Mouse (Mus musculus) heart, postnatal 0 days (tissue): Measurements from ENCODE around the gene Ccr5. TPM values are rescaled to one million over a fixed set of nuclear protein-coding genes. Genes with fewer than 3 reads are reported as not detected.

Experiments
- ATAC-seq: fragments of 200-750 bp; cut with Nextera tagmentation; 2 replicates; pipeline ENCODE4 v1.8.0; 2017; ENCODE audit warnings: low read depth, moderate number of reproducible peaks, moderate library complexity; ENCODE audit not compliant: insufficient read depth
- DNase-seq: peaks from one replicate; pipeline ENCODE4 v3.0.0-alpha.2; 2016; ENCODE audit warnings: low spot score
- H3K27ac ChIP-seq: fragments of 300-500 bp; sonication (generic); 2 replicates; pipeline ENCODE4 v1.5.1; 2014; ENCODE audit warnings: low read depth, mild to moderate bottlenecking
- H3K27me3 ChIP-seq: fragments of 300-500 bp; sonication (generic); 2 replicates; pipeline ENCODE4 v1.6.1; 2014; ENCODE audit warnings: low read length, mixed read lengths; ENCODE audit not compliant: control insufficient read depth, insufficient read depth
- H3K36me3 ChIP-seq: fragments of 300-500 bp; sonication (generic); replicated peaks from 2 replicates; pipeline ENCODE4 v1.6.1; 2014; ENCODE audit warnings: low read length, mixed read lengths; ENCODE audit not compliant: control insufficient read depth, insufficient read depth
- H3K4me1 ChIP-seq: fragments of 300-500 bp; sonication (generic); 2 replicates; pipeline ENCODE4 v1.6.1; 2014; ENCODE audit warnings: antibody characterized with exemption; ENCODE audit not compliant: control insufficient read depth, insufficient read depth
- H3K4me2 ChIP-seq: fragments of 300-500 bp; sonication (generic); 2 replicates; pipeline ENCODE4 v1.6.1; 2014; ENCODE audit warnings: low read depth, mild to moderate bottlenecking, low read length, moderate library complexity
- H3K4me3 ChIP-seq: fragments of 300-500 bp; sonication (generic); 2 replicates; pipeline ENCODE4 v1.5.1; 2014; ENCODE audit warnings: low read depth, low read length
- H3K9ac ChIP-seq: fragments of 300-500 bp; sonication (generic); replicated peaks from 2 replicates; pipeline ENCODE4 v1.6.1; 2014; ENCODE audit warnings: low read depth, low read length, mixed read lengths
- H3K9me3 ChIP-seq: fragments of 300-500 bp; sonication (generic); replicated peaks from 2 replicates; pipeline ENCODE4 v1.6.1; 2016; ENCODE audit warnings: low read length; ENCODE audit not compliant: control insufficient read depth
- CTCF ChIP-seq: IDR thresholded peaks from 2 replicates; pipeline ENCODE4 v1.5.1; 2016; ENCODE audit warnings: antibody characterized with exemption, control low read depth, low read depth
- EP300 ChIP-seq: IDR thresholded peaks from 2 replicates; pipeline ENCODE4 v1.6.1; 2016; ENCODE audit warnings: antibody characterized with exemption, low read depth
- WGBS: fragments of 180-500 bp; shearing (Covaris S2); extraction: QIAGEN DNeasy Blood & Tissue Kit; methylation state at CpG from one replicate; pipeline ENCODE4 v1.1.7; 2014; 5-methylcytosine and 5-hydroxymethylcytosine counted together
- polyA plus RNA-seq: library from polyadenylated mRNA; unstranded; fragments of >200 nt; fragmentation: Nextera tagmentation; extraction: Ambion mirVana; gene quantifications from 2 replicates; pipeline ENCODE4 v1.2.1, GENCODE M21; 2015
- total RNA-seq: library from RNA; depleted of rRNA; stranded (reverse); fragments of >200 nt; gene quantifications from 2 replicates; pipeline ENCODE4 v1.2.3, GENCODE M21; 2014; ENCODE audit warnings: low replicate concordance

Gene Ccr5
- total and polyA plus RNA-seq, 2 experiments from 2014 or later, result 0.89 TPM; not detected in 1

GRCm38 (mm10) chr9:124112591-124113239 is 8.6 kb upstream of the Ccr5 start:
- H3K9ac ChIP-seq, result no peak overlapping the region
- ATAC-seq (no peak), DNase-seq (no peak)
- 41% methylated on average over 1 of the region's 1 CpGs for WGBS
- no peak overlapping the region for H3K4me3 ChIP-seq
- no peak overlapping the region for H3K4me2 ChIP-seq
- H3K9me3 ChIP-seq, result no peaks in the 10 kb centered on the region
- no peaks in the 10 kb centered on the region for H3K27me3 ChIP-seq
- no peak for TF ChIP-seq CTCF
- TF ChIP-seq EP300, result no peak
- no peaks in the 10 kb centered on the region for H3K4me1 ChIP-seq
- no peak overlapping the region for H3K27ac ChIP-seq
- no peaks in the 10 kb centered on the region for H3K36me3 ChIP-seq

GRCm38 (mm10) chr9:124113777-124114176 is 7.6 kb upstream of the Ccr5 start:
- ATAC-seq, result no peak
- 65% methylated on average over 1 of the region's 1 CpGs for WGBS
- TF ChIP-seq CTCF (no peak), EP300 (no peak)

DNA sequence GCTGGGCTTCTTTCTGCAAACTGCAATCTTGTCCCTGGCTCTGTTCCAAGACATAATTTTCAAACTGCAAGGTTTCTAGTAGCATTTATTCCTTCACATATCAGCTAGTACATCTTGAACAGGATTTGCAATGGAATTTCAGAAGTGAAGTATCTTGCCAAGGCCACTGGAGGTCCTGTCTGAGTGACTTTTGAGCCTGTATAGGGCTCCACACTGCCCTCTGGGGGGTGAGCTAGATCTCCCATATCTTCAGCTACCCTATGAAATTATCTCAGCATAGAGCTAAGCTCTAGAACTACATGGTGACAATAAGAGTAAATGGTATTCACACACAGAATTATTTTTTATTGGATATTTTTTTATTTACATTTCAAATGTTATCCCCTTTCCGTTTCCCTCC is 2.9 kb upstream of the Ccr5 start:
- Histone ChIP-seq H3K27me3 (no peaks in the 10 kb centered on the region), H3K36me3 (no peaks in the 10 kb centered on the region), H3K27ac (no peak overlapping the region), H3K4me1 (no peaks in the 10 kb centered on the region), H3K9ac (no peak overlapping the region), H3K9me3 (no peaks in the 10 kb centered on the region), H3K4me2 (no peak overlapping the region), H3K4me3 (no peak overlapping the region)
- no peak for TF ChIP-seq EP300
- TF ChIP-seq CTCF, result peak; percentile 21; the same call in 1 of the 2 replicates
- 85% methylated on average over 1 of the region's 1 CpGs for WGBS
- ATAC-seq (no peak), DNase-seq (no peak)

More at GRCm38 (mm10) chr9:124113777-124114176, 7.6 kb upstream of the Ccr5 start:
- no peaks in the 10 kb centered on the region for H3K4me1 ChIP-seq
- H3K4me3 ChIP-seq, result no peak overlapping the region
- no peak overlapping the region for H3K27ac ChIP-seq
- no peak for DNase-seq
- no peaks in the 10 kb centered on the region for H3K27me3 ChIP-seq
- H3K9ac ChIP-seq, result no peak overlapping the region
- no peaks in the 10 kb centered on the region for H3K36me3 ChIP-seq
- no peak overlapping the region for H3K4me2 ChIP-seq
- no peaks in the 10 kb centered on the region for H3K9me3 ChIP-seq

DNA sequence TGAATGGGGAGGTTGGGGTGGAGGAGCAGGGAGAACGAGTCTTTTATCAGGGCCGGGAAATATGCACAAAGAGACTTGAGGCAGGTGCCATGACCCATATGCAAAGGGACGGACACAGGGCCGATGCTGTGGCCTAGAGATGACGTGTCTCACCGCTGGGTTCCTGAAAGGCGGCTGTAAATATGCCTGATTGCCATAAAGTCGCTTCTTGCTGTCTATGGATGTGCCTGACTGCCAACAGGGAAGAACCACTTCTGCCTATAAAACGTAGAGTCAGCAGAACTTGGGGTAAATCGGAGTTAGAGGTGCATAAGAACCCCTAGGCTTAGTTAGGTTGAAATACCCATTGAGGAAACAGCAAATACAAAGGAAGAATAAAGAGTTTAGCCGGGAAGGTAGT is 4.2 kb downstream of the Ccr5 start:
- TF ChIP-seq EP300 (no peak), CTCF (no peak)
- no peaks in the 10 kb centered on the region for H3K4me1 ChIP-seq
- no peaks in the 10 kb centered on the region for H3K27me3 ChIP-seq
- 70% methylated on average over 11 of the region's 11 CpGs for WGBS
- no peak for DNase-seq
- no peaks in the 10 kb centered on the region for H3K36me3 ChIP-seq
- ATAC-seq, result no peak
- H3K4me2 ChIP-seq, result no peak overlapping the region
- H3K4me3 ChIP-seq, result no peak overlapping the region
- no peaks in the 10 kb centered on the region for H3K9me3 ChIP-seq
- no peak overlapping the region for H3K9ac ChIP-seq
- no peak overlapping the region for H3K27ac ChIP-seq

- WGBS, result 17% methylated on average over 5 of the region's 5 CpGs
- H3K9me3 ChIP-seq, result no peaks in the 10 kb centered on the region
- H3K27me3 ChIP-seq, result no peaks in the 10 kb centered on the region
- H3K4me3 ChIP-seq, result no peak overlapping the region
- TF ChIP-seq EP300 (no peak), CTCF (no peak)
- ATAC-seq, result no peak
- no peaks in the 10 kb centered on the region for H3K36me3 ChIP-seq
- H3K9ac ChIP-seq, result no peak overlapping the region
- no peak overlapping the region for H3K4me2 ChIP-seq
- peak; percentile 38 for DNase-seq
- no peaks in the 10 kb centered on the region for H3K4me1 ChIP-seq
- peak overlapping the region; percentile 39; the same call in 1 of the 2 replicates for H3K27ac ChIP-seq
These were observed 5.0 kb downstream of the Ccr5 start for GRCm38 (mm10) chr9:124126373-124126772.

DNA sequence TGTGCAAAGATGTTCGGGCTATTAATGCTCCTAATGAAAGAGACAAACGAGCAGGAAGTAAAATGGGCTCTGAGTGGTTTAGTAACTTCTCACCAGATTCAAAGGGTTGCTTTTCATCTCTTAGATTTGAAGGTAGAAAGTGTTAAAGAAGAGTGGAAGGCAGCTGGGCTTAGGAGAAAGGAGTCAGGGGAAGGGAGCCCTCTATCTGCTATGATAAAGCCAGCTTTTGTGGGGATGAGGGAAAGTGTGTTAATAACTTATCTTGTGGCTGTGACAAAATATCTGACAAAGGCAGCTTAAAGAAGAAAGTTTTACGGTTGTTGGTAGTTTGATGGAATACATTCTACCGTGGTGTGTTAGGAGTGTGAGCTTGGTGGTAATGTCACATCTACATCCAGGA is 6.1 kb downstream of the Ccr5 start:
- Histone ChIP-seq H3K9me3 (no peaks in the 10 kb centered on the region), H3K36me3 (no peaks in the 10 kb centered on the region), H3K9ac (no peak overlapping the region), H3K4me2 (no peak overlapping the region), H3K4me3 (no peak overlapping the region), H3K4me1 (no peaks in the 10 kb centered on the region), H3K27me3 (no peaks in the 10 kb centered on the region), H3K27ac (no peak overlapping the region)
- no peak for DNase-seq
- ATAC-seq, result no peak
- 35% methylated on average over 4 of the region's 4 CpGs for WGBS
- TF ChIP-seq EP300 (no peak), CTCF (no peak)
